Mouse (Mus musculus) forebrain, embryonic 11.5 days (tissue): ENCODE data around the gene Rab29. TPM values are rescaled to one million over a fixed set of nuclear protein-coding genes. Genes with fewer than 3 reads are reported as not detected.

Source experiments
- polyA plus RNA-seq: library from polyadenylated mRNA; unstranded; fragments of >200 nt; fragmentation: Nextera tagmentation; extraction: Ambion mirVana; gene quantifications from 2 replicates; pipeline ENCODE4 v1.2.1, GENCODE M21; 2014

Gene Rab29
- polyA plus RNA-seq, 1 experiment from 2014 or later, result 15.2 TPM

Other genes starting within 250 kb of the Rab29 start
- 0.35 TPM in 1 of 2 replicates, not detected in the other for gene Ctse, start 228.9 kb upstream of the Rab29 start, polyA plus RNA-seq
- 0.40 and 0.61 TPM in 2 replicates for gene Rab7b, start 178.5 kb upstream of the Rab29 start, polyA plus RNA-seq
- not detected in 2 replicates for gene Slc26a9, start 123.2 kb upstream of the Rab29 start, polyA plus RNA-seq
- 0.86 and 1.2 TPM in 2 replicates for gene Pm20d1, start 69.8 kb upstream of the Rab29 start, polyA plus RNA-seq
- 12.5 and 13.0 TPM in 2 replicates for gene Slc41a1, start 39.7 kb upstream of the Rab29 start, polyA plus RNA-seq
- gene Nucks1, start 43.3 kb downstream of the Rab29 start, polyA plus RNA-seq, result 69.7 and 69.9 TPM in 2 replicates
- 8.4 and 9.4 TPM in 2 replicates for gene Slc45a3, start 95.7 kb downstream of the Rab29 start, polyA plus RNA-seq
- gene Elk4, start 140.4 kb downstream of the Rab29 start, polyA plus RNA-seq, result 19.8 and 20.3 TPM in 2 replicates
- gene Mfsd4a, start 200.8 kb downstream of the Rab29 start, polyA plus RNA-seq, result 10.5 and 13.6 TPM in 2 replicates